Mouse (Mus musculus) cerebellum, adult 2 months (tissue): ENCODE data around the gene Mog.

Experiments
- CTCF ChIP-seq: fragments of 200-500 bp; IDR thresholded peaks from 2 replicates; pipeline ENCODE4 v1.5.1; 2011; ENCODE audit warnings: low read depth, mild to moderate bottlenecking, control low read depth, low read length, moderate library complexity, borderline replicate concordance; ENCODE audit not compliant: insufficient read depth
- POLR2A ChIP-seq: fragments of 200-500 bp; IDR thresholded peaks from 2 replicates; pipeline ENCODE4 v1.6.1; 2011; ENCODE audit warnings: low read length, control low read depth, borderline replicate concordance; ENCODE audit not compliant: insufficient read depth

DNA sequence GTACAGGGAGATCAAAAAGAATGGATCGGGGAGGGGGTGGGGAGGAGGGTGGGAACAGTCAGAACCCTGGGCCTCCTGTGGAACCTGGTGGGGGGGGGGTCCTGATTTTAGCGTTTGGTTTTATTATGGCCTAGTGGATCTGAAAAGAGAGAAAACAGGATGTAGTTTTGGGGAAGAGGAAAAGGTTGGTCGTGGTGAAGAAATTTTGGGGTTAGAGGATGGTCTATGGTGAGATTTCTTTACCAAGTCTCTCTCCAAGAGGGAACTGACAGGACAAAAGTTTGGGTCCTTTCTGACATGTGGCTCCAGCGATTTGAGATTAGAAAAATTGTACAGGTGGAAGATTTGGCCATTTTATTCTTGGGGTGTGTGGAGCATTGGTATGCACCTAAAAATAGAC is 28.5 kb upstream of the Mog start:
- TF ChIP-seq POLR2A = no peak
- TF ChIP-seq CTCF = no peak
